In the genomic region with DNA sequence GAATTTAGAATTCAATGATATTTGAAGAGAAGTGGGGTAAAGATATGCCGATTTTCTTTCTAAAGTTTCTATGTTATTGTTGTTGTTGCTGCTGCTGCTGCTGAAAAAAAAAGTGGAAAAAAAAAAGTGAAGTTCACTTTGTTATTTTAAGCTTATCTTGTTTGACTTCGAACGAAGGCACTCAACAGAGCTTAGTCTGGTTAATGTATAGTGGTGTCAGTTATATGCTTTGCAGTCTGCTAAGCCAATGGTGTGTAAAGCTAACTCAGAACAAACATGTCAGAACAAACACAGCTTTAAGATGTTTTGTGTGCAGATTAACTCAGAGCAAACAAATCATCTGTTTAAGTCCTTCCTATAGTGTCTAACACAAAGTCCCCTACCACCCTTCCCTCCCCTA, we compare ENCODE assay signal across 11 mouse cellular contexts. TPM values are rescaled to one million over a fixed set of nuclear protein-coding genes. Genes with fewer than 3 reads are reported as not detected.
DNase-seq lines count a peak whose midpoint lies in the region; ATAC-seq and TF ChIP-seq lines count a peak whose summit lies in the region.
"Had no signal": no experiment of that assay in that cellular context is flagged by ENCODE, and none has a peak within 500 bp of the region (broad histone marks: within the 10 kb centered on the region; RNA-seq: fewer than 3 reads in every experiment).

No protein-coding gene starts in this region.

- no peak for DNase-seq in heart, adult 2 months
- no peak for DNase-seq in heart, postnatal 36 days
- DNase-seq in layer of hippocampus, adult 2 months (ENCODE audit: low spot score in 2 of 2), result no peak
- DNase-seq in layer of hippocampus, adult 9-11 months, result no peak
- no peak for DNase-seq in intestine, embryonic 14.5 days (ENCODE audit: low spot score)
- DNase-seq in left cerebral cortex, adult 9 months (ENCODE audit: low spot score in 2 of 2), result no peak

- no peak for ATAC-seq in intestine, embryonic 14.5 days (replicated peaks; ENCODE audit: low FRiP score, low TSS enrichment, low read depth)
- no peak for ATAC-seq in activated CD4-positive, CD25-positive, alpha-beta regulatory T cell, adult 4 months

- 39% methylated on average over 3 of the region's 3 CpGs for whole genome bisulfite sequencing in heart, adult 2 months
- 51% methylated on average over 3 of the region's 3 CpGs for WGBS in intestine, embryonic 14.5 days

- H3ac ChIP-seq in myocyte (ENCODE audit: control insufficient read depth, insufficient read length), result no peak overlapping the region

- H3K27ac ChIP-seq in heart, adult 2 months, result peak overlapping the region; percentile 95; the same call in 1 of the 2 replicates
- peak overlapping the region; percentile 94; the same call in 1 of the 2 replicates for H3K27ac ChIP-seq in layer of hippocampus, adult 2 months
- no peak overlapping the region; the same call in 1 of the 2 replicates for H3K27ac ChIP-seq in intestine, embryonic 14.5 days (ENCODE audit: low read depth)

- intact Hi-C loops in heart, adult 2 months (cut with DNase I), result loop anchor here (5.0 kb wide), 1 partner anchor 282 kb away; no protein-coding TSS in a partner anchor
- intact Hi-C loops in heart, postnatal 36 days (cut with DNase I), result no loop called here

- H3K27me3 ChIP-seq in heart, adult 2 months (ENCODE audit: control insufficient read depth, insufficient read depth, low read length), result no peaks in the 10 kb centered on the region
- H3K27me3 ChIP-seq in intestine, embryonic 14.5 days (replicated peaks; ENCODE audit: control insufficient read depth, insufficient read depth, low read length), result no peaks in the 10 kb centered on the region
- no peaks in the 10 kb centered on the region for H3K27me3 ChIP-seq in myocyte (ENCODE audit: control insufficient read depth, insufficient read depth, insufficient read length)

- TF ChIP-seq POLR2A in heart, adult 2 months (IDR thresholded peaks at IDR 0.05; ENCODE audit: insufficient read depth, low read depth, low read length), result no peak
- no peak for TF ChIP-seq POLR2A in myocyte (IDR thresholded peaks at IDR 0.05; ENCODE audit: insufficient read length, low read depth)

- H3K9me3 ChIP-seq in intestine, embryonic 14.5 days (ENCODE audit: control insufficient read depth, low read length), result no peaks in the 10 kb centered on the region

- no peak overlapping the region; the same call in 1 of the 2 replicates for H3K4me3 ChIP-seq in heart, adult 2 months
- no peak overlapping the region for H3K4me3 ChIP-seq in layer of hippocampus, adult 2 months
- H3K4me3 ChIP-seq in intestine, embryonic 14.5 days (ENCODE audit: low read depth, low read length), result peak overlapping the region; percentile 79
- H3K4me3 ChIP-seq in myocyte, result peak overlapping the region; percentile 72

- H3K79me2 ChIP-seq in heart, adult 2 months (replicated peaks; ENCODE audit: control insufficient read depth, insufficient read depth, low read length), result peaks cover 1% of the 10 kb centered on the region; the same call in 1 of the 2 replicates
- peaks cover 43% of the 10 kb centered on the region for H3K79me2 ChIP-seq in myocyte (ENCODE audit: control insufficient read depth, insufficient read depth)

- H3K4me2 ChIP-seq in intestine, embryonic 14.5 days (ENCODE audit: low read length), result peak overlapping the region; percentile 68
- H3K4me2 ChIP-seq in myocyte (ENCODE audit: low read depth), result peak overlapping the region; percentile 78

- TF ChIP-seq CTCF in heart, adult 2 months (IDR thresholded peaks at IDR 0.05), result no peak
- TF ChIP-seq CTCF in layer of hippocampus, adult 2 months (conservative IDR thresholded peaks at IDR 0.05), result no peak

- H3K36me3 ChIP-seq in heart, adult 2 months (ENCODE audit: control insufficient read depth, insufficient read depth, low read length), result peaks cover 29% of the 10 kb centered on the region
- peaks cover 17% of the 10 kb centered on the region for H3K36me3 ChIP-seq in intestine, embryonic 14.5 days (ENCODE audit: control insufficient read depth, insufficient read depth, low read length)
- peaks cover 7% of the 10 kb centered on the region for H3K36me3 ChIP-seq in myocyte (ENCODE audit: control insufficient read depth, insufficient read depth)

- H3K4me1 ChIP-seq in heart, adult 2 months (ENCODE audit: control insufficient read depth, insufficient read depth, low read length), result peaks cover 4% of the 10 kb centered on the region
- H3K4me1 ChIP-seq in intestine, embryonic 14.5 days (replicated peaks; ENCODE audit: control insufficient read depth, insufficient read depth, low read length), result peaks cover 10% of the 10 kb centered on the region; the same call in 1 of the 2 replicates

- H3K9ac ChIP-seq in heart, adult 2 months (ENCODE audit: low read depth, low read length), result no peak overlapping the region
- no peak overlapping the region for H3K9ac ChIP-seq in intestine, embryonic 14.5 days (ENCODE audit: low read length)

- TF ChIP-seq EP300 in heart, adult 2 months (IDR thresholded peaks at IDR 0.05; ENCODE audit: insufficient read depth, low read depth, low read length), result no peak

TF ChIP-seq in myocyte, 11 proteins besides CTCF, POLR2A, EP300 and RAD21:
- TF ChIP-seq MYOD1 (IDR thresholded peaks at IDR 0.05; ENCODE audit: control insufficient read depth in 1 of 3, insufficient read length in 2 of 3, low read depth in 2 of 3) (no peak), MYOG (IDR thresholded peaks at IDR 0.05; ENCODE audit: control insufficient read depth in 1 of 3, insufficient read depth in 1 of 3, insufficient read length in 2 of 3, low read depth in 2 of 3) (no peak), TCF12 (IDR thresholded peaks at IDR 0.05; ENCODE audit: insufficient read depth, poor library complexity, severe bottlenecking) (no peak), MAX (IDR thresholded peaks at IDR 0.05; ENCODE audit: low read depth) (no peak), USF1 (IDR thresholded peaks at IDR 0.05; ENCODE audit: low read depth) (no peak), REST (IDR thresholded peaks at IDR 0.05; ENCODE audit: insufficient read depth, insufficient read length) (no peak), TCF3 (IDR thresholded peaks at IDR 0.05; ENCODE audit: insufficient read length, low read depth) (no peak), POLR2AphosphoS2 (IDR thresholded peaks at IDR 0.05; ENCODE audit: insufficient read length, low read depth) (no peak), CEBPB (IDR thresholded peaks at IDR 0.05; ENCODE audit: insufficient read depth, poor library complexity, severe bottlenecking) (no peak), E2F4 (IDR thresholded peaks at IDR 0.05; ENCODE audit: insufficient read depth) (no peak)

RNA-seq across cellular contexts. Expression of gene Zscan26, which starts 0.6 kb away (rescaled TPM):
- 10 to 100 TPM; 21.8 TPM for total RNA-seq in heart, adult 2 months (2021)
- 14.8 and 25.6 TPM in 2 replicates for polyA plus RNA-seq in heart, adult 2 months (2012; rRNA removed)
- 10 to 100 TPM; 20.4 to 23.2 TPM for total RNA-seq in heart, postnatal 36 days (2021)
- 10 to 100 TPM; 55.4 to 55.9 TPM for total RNA-seq in layer of hippocampus, adult 2 months (2021)
- polyA plus RNA-seq in intestine, embryonic 14.5 days (2014; fragmentation: Nextera tagmentation; extraction: Ambion mirVana), result 23.0 and 29.7 TPM in 2 replicates
- 6.3 TPM for polyA plus RNA-seq in myocyte (2012; fragmentation: generic; extraction: Trizol)
- 10 to 100 TPM; 52.6 to 54.9 TPM for polyA plus RNA-seq in activated CD4-positive, CD25-positive, alpha-beta regulatory T cell, adult 4 months (2017; shearing (Covaris generic))

RNA-seq across cellular contexts. Expression of gene Pgbd1, which starts 13.3 kb away (rescaled TPM):
- under 1 TPM; 0.41 to 0.50 TPM for total RNA-seq in heart, adult 2 months (2021)
- 0.43 and 0.59 TPM in 2 replicates for polyA plus RNA-seq in heart, adult 2 months (2012; rRNA removed)
- total RNA-seq in heart, postnatal 36 days (2021), result under 1 TPM; 0.30 to 0.42 TPM
- total RNA-seq in layer of hippocampus, adult 2 months (2021), result 1 to 10 TPM; 1.1 to 1.6 TPM
- polyA plus RNA-seq in intestine, embryonic 14.5 days (2014; fragmentation: Nextera tagmentation; extraction: Ambion mirVana), result 2.7 and 3.2 TPM in 2 replicates
- 0.13 TPM for polyA plus RNA-seq in myocyte (2012; fragmentation: generic; extraction: Trizol)
- 1 to 10 TPM in 1 of 2 experiments, under 1 TPM in 1; 0.82 to 1.4 TPM for polyA plus RNA-seq in activated CD4-positive, CD25-positive, alpha-beta regulatory T cell, adult 4 months (2017; shearing (Covaris generic))

RNA-seq across cellular contexts. Expression of gene Nkapl, which starts 14.2 kb away (rescaled TPM):
- total RNA-seq in heart, adult 2 months (2021), result under 1 TPM; 0.34 to 0.99 TPM
- 0.18 TPM in 1 of 2 replicates, not detected in the other for polyA plus RNA-seq in heart, adult 2 months (2012; rRNA removed)
- under 1 TPM; 0.67 to 0.76 TPM for total RNA-seq in heart, postnatal 36 days (2021)
- under 1 TPM; 0.56 to 0.92 TPM for total RNA-seq in layer of hippocampus, adult 2 months (2021)
- 2.1 and 2.6 TPM in 2 replicates for polyA plus RNA-seq in intestine, embryonic 14.5 days (2014; fragmentation: Nextera tagmentation; extraction: Ambion mirVana)
- polyA plus RNA-seq in myocyte (2012; fragmentation: generic; extraction: Trizol), result 0.05 TPM
- polyA plus RNA-seq in activated CD4-positive, CD25-positive, alpha-beta regulatory T cell, adult 4 months (2017; shearing (Covaris generic)), result not detected
- polyA plus RNA-seq: large intestine, adult 2 months had no signal

RNA-seq across cellular contexts. Expression of gene Zkscan4, which starts 24.6 kb away (rescaled TPM):
- 1 to 10 TPM in 1 of 2 experiments, under 1 TPM in 1; 0.77 to 1.1 TPM for total RNA-seq in heart, adult 2 months (2021)
- polyA plus RNA-seq in heart, adult 2 months (2012; rRNA removed), result 0.47 and 0.94 TPM in 2 replicates
- 1 to 10 TPM; 1.2 to 1.5 TPM for total RNA-seq in heart, postnatal 36 days (2021)
- 1 to 10 TPM; 6.5 TPM for total RNA-seq in layer of hippocampus, adult 2 months (2021)
- 3.3 and 3.4 TPM in 2 replicates for polyA plus RNA-seq in intestine, embryonic 14.5 days (2014; fragmentation: Nextera tagmentation; extraction: Ambion mirVana)
- not detected for polyA plus RNA-seq in myocyte (2012; fragmentation: generic; extraction: Trizol)
- polyA plus RNA-seq in activated CD4-positive, CD25-positive, alpha-beta regulatory T cell, adult 4 months (2017; shearing (Covaris generic)), result not detected
- total RNA-seq: monocyte, adult 5-6 weeks had no signal

RNA-seq across cellular contexts. Expression of gene Gm10065, which starts 25.1 kb away (rescaled TPM):
- not detected for total RNA-seq in heart, adult 2 months (2021)
- not detected in 2 replicates for polyA plus RNA-seq in heart, adult 2 months (2012; rRNA removed)
- not detected for total RNA-seq in heart, postnatal 36 days (2021)
- total RNA-seq in layer of hippocampus, adult 2 months (2021), result not detected
- not detected in 2 replicates for polyA plus RNA-seq in intestine, embryonic 14.5 days (2014; fragmentation: Nextera tagmentation; extraction: Ambion mirVana)
- polyA plus RNA-seq in myocyte (2012; fragmentation: generic; extraction: Trizol), result not detected
- polyA plus RNA-seq in activated CD4-positive, CD25-positive, alpha-beta regulatory T cell, adult 4 months (2017; shearing (Covaris generic)), result not detected
- total RNA-seq: monocyte, adult 5-6 weeks had no signal
- polyA plus RNA-seq: cortical plate, adult 2 months; large intestine, adult 2 months had no signal

Comparison
In these comparisons a context has a peak if more than half of its experiments do, and no peak if none do; other contexts are left out.
1. H3K4me3 ChIP-seq: peak in intestine, embryonic 14.5 days (single experiment) and myocyte (single experiment); none in heart, adult 2 months (single experiment) and layer of hippocampus, adult 2 months (single experiment).